Mouse (Mus musculus) right cerebral cortex, postnatal 4 days (tissue): Measurements from ENCODE around the gene Tex14.
"Not testable (repeated sequence)": the region's sequence is repeated elsewhere in the genome, so short reads cannot be mapped to it uniquely, and the experiment has no call there.

Experiments used
- DNase-seq: peaks from one replicate; pipeline ENCODE4 v3.0.0-alpha.2; 2022

The Tex14 gene

GRCm38 (mm10) chr11:87448476-87449199 is 43.8 kb downstream of the Tex14 start:
- peak; percentile 41 for DNase-seq

DNA sequence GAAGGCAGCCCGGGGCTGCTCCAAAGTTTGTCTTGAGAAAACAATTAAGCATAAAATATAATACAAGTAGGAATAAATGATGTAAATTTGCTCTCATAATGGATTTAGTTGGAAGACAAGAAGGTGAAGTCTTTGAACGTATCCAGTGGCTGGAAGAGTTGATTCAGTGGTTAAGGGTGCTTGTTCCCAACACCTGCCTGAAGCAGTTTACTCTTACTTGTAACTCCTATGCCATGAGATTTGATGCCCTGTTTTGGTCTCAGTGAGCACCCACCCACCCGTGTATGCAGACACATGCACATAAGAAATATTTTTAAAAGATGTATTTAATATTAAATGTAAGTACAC is 44.3 kb downstream of the Tex14 start:
- no peak for DNase-seq

- not testable (repeated sequence) for DNase-seq
Measured at GRCm38 (mm10) chr11:87449847-87450246, 45.0 kb downstream of the Tex14 start.

- DNase-seq = not testable (repeated sequence)
Measured at GRCm38 (mm10) chr11:87452779-87453178, 47.9 kb downstream of the Tex14 start.

DNA sequence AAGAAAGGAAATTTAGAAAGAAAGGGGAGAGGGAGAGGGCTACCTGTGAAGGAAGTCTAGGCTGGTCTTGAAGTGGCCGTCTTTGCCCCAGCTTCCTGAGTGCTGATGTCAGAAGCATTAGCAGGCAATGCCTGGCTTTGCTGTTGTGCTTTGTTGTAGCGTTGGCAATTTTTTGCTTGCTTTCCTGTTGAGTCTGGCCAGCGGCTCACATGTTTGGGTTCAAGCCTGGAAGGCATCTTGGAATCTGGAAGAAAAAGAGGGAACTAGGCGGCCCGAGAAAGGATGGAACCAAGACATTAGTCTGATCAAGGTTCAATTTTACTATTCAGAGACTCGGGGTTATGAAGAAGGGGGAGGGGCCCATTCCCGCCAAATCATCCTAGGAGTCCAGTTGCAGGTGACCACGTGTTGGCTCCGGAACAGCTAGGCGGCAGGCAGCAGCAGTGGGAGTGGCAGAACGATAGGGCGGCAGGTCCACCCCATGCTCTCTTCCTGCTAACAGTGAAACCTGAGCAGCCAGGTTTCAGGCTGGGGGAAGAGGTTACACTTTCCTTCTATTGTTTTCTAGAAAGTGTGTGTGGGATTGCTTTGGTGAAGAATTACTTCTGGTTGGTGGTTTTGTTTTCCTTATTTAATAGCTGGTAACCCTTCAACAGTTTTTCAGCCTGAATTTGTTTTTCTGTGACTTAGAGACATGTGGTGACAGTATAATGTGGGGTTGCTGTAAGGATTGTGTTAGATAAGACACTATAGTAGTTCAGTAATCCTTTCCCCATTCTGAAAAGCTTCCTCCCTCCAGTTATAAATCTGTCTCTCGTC is 48.6 kb downstream of the Tex14 start:
- no peak for DNase-seq

- DNase-seq = no peak
Measured at GRCm38 (mm10) chr11:87454035-87454690, 49.3 kb downstream of the Tex14 start.

GRCm38 (mm10) chr11:87455573-87455972 is 50.7 kb downstream of the Tex14 start:
- no peak for DNase-seq

- no peak for DNase-seq
Measured at GRCm38 (mm10) chr11:87455984-87456383, 51.1 kb downstream of the Tex14 start.

DNA sequence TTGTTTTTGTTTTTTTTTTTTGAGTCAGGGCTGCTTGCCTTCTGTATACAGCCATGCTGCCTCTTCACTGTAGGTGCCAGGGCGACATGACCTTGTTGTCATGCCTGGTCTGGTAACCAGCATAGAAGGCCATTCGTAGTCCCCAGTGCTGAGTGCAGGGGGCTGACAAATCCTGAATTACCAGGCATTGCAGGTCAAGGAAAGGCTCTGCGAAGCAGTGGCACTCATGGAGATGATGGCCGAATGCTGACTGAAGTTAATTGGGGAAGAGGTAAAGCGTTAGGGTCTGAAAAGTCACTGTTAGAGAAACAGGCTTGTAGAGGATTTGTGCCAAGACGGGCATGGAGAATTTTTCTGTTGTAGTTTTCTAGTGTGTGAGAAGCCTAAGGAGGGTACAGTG is 55.7 kb downstream of the Tex14 start:
- DNase-seq = no peak

DNA sequence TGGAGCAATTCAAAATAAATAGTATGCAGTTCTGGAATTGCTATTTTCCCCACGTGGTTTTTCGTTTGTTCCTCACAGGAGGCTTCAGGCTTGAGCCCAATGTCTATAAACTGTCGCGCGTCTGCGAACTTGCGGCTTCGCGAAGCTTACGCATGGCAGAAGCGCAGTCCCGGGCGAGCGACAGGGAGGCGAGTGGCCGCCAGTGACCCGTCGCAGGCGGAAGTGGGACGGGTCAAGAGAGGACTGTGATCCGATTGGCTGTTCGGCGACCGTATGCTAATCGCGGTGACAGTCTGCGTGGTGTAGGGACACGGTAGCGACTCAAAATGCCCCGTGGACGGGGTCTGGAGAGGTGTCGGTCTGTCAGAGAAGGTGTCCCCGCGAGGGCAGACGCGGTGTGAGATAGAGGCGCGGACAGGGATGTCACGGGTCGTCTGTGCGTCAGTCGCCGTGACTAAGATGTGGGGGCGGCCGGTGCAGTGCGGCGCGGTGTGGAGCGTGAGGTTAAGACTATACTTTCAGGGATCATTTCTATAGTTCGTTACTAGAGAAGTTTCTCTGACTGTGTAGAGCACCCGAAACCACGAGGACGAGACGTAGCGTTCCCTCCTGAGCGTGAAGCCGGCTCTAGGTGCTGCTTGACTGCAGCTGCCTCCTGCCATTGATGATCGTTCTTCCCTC is 57.1 kb downstream of the Tex14 start:
- DNase-seq = peak; percentile 69

DNA sequence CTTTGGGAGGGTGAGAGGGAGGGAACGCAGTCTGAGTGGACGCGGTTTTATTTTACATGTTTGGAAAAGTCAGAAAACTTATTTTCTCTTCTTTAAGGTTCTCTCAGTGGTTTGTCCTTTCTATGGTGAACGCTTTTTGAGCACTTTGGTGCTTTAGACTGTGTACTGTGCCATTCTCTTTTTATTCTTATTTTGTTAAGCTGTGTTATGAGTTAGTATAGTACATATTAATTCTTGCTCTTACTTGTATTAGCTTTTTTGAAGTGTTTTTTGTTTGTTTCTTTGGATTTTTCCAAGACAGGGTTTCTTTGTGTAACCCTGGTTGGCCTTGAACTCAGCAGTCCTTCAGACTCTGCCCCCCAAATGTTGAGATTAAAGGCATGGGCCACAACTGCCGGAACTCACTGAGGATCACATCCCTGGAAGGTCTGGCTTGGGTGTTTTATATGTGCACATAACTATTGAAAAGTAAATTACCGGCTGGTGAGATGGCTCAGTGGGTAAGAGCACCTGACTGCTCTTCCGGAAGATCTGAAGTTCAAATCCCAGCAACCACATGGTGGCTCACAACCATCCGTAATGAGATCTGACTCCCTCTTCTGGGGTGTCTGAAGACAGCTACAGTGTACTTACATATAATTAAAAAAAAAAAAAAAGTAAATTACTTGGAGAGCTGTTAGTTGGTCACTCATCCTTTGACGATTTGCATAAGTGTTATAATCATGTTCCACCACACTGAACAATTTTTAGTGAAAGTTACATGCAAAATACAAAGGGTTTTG is 57.8 kb downstream of the Tex14 start:
- DNase-seq = no peak

DNA sequence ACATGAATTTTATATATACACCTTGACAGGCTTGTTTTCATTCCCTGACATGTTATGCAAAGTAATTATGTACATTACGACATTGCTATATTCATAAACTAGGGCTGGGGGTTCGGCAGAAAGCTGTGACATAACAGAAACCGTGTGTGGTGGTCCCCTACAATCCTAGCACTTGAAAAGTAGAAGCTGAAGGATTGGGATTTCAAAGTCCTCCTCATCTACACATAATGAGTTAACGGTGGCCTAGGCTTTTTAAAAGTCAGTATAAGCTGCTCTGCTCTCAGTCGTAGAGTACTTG is 58.3 kb downstream of the Tex14 start:
- no peak for DNase-seq

DNA sequence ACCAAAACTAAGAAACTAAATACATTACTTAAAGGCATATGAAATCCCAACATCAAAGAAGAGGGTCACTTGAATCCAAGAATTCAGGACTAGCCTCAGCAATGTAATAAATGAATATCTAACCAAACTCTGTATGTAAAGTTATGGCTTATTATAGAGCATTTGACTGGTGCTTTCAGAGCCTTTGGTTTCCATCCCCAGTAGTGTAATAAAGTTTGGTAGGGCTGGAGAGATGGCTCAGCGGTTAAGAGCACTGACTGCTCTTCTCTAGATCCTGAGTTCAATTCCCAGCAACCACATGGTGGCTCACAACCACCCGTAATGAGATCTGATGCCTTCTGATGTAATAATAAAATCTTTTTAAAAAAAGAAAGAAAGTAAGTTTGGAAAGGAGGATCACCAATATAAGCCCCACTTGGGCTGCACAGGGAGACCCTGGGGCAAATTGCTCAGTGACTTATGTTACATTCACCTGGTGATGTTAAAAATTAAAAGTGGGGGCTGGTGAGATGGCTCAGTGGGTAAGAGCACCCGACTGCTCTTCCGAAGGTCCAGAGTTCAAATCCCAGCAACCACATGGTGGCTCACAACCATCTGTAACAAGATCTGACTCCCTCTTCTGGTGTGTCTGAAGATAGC is 59.0 kb downstream of the Tex14 start:
- not testable (repeated sequence) for DNase-seq

DNA sequence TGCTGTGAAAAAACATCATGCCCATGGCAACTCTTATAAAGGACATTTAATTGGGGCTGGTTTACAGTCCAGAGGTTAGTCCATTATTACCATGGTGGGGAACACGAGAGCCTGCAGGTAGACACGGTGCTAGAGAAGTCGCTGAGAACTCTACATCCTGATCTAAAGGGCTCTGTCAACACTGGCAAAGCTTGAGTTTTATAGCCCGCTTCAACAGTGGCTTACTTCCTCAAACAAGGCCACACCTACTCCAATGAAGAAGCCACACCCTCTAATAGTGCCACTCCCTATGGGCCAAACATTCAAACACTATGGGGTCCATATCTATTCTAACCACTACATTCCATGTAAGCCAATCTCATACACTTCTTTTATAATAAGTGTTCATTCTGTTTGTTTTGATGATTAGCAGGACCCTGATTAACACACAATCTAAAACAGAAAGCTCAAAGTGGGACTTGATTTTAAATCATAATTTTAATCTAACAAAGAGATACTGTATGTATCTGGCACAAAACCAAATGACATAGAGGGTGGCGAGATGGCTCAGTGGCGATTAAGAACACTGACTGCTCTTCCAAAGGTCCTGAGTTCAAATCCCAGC is 61.2 kb downstream of the Tex14 start:
- no peak for DNase-seq

GRCm38 (mm10) chr11:87467491-87468277 is 62.8 kb downstream of the Tex14 start:
- no peak for DNase-seq

DNA sequence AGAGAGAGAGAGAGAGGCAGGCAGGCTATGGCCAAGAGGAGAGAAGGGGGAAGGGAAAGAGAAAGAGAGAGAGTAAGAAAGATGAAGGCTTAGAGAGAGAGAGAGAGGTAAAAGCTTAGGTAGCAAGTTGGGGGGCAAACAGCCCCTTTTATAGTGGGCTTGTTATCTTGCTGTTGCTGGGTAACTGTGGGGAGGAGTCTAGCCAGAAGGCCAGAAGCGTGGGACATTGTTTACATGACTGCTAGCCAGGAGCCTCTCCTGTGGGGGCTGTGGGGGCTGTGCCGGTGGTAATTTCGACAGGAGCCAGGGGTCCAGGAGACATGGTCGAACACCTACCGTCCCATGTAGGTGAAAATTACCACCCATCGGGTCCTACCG is 63.4 kb downstream of the Tex14 start:
- DNase-seq = no peak

DNA sequence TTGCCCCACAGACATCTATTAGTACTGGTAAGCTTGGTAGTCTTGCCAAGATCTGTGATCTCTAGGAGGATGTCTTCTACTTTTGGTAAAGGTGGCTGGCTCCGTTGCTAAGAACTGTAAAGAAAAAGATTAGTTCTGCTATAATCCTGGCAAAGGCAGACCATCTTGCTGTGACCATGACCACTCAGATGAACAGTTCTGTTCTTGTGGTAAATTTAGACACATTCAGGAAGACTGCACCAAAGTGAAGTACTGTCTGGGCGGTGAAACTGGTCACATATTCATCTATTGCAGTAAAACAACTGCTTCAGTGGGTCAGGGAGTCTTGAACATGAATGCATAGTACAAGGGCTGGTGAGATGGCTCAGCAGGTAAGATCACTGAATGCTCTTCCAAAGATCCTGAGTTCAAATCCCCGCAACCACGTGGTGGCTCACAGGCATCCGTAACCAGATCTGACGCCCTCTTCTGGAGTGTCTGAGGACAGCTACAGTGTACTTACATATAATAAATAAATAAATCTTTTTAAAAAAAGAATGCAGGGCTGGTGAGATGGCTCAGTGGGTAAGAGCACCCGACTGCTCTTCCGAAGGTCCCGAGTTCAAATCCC is 63.9 kb downstream of the Tex14 start:
- no peak for DNase-seq

DNA sequence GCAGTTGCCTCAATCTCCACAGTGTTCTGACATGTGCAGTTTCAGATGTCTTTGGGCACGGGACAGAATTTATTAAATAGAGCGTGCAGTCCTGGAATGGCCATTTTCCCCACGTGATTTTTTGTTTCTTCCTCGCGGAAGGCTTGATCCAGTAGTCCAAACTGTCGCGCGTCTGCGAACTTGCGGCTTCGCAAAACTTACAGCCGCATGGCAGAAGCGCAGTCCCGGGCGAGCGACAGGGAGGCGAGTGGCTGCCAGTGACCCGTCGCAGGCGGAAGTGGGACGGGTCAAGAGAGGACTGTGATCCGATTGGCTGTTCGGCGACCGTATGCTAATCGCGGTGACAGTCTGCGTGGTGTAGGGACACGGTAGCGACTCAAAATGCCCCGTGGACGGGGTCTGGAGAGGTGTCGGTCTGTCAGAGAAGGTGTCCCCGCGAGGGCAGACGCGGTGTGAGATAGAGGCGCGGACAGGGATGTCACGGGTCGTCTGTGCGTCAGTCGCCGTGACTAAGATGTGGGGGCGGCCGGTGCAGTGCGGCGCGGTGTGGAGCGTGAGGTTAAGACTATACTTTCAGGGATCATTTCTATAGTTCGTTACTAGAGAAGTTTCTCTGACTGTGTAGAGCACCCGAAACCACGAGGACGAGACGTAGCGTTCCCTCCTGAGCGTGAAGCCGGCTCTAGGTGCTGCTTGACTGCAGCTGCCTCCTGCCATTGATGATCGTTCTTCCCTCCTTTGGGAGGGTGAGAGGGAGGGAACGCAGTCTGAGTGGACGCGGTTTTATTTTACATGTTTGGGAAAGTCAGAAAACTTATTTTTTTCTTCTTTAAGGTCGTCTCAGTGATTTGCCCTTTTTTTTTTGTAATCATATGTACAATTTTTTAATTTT is 66.2 kb downstream of the Tex14 start:
- peak; percentile 52 for DNase-seq

DNA sequence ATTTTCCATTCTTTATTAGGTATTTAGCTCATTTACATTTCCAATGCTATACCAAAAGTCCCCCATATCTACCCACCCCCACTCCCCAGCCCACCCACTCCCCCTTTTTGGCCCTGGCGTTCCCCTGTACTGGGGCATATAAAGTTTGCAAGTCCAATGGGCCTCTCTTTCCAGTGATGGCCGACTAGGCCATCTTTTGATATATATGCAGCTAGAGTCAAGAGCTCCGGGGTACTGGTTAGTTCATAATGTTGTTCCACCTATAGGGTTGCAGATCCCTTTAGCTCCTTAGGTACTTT is 66.8 kb downstream of the Tex14 start:
- DNase-seq = not testable (repeated sequence)

DNA sequence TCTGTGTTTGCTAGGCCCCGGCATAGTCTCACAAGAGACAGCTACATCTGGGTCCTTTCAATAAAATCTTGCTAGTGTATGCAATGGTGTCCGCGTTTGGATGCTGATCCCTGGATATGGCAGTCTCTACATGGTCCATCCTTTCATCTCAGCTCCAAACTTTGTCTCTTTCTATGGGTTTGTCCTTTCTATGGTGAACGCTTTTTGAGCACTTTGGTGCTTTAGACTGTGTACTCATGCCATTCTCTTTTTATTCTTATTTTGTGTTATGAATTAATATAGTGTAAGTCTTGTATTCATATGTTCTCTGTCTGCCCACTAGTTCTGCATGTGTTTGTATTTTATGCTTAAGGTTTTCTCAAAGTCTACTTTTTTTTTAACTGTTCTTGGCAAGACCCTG is 67.2 kb downstream of the Tex14 start:
- DNase-seq = not testable (repeated sequence)
